Mouse (Mus musculus): ENCODE measurements around the gene Prnd.

- TF ChIP-seq CTCF (IDR thresholded peaks at IDR 0.05; ENCODE audit: borderline replicate concordance, extremely low read depth, insufficient read depth, insufficient read length): no peak
- TF ChIP-seq POLR2A (IDR thresholded peaks at IDR 0.05; ENCODE audit: borderline replicate concordance, extremely low read depth, insufficient read depth, insufficient read length, poor library complexity, severe bottlenecking): no peak
Measured at GRCm38 (mm10) chr2:131971098-131971497, 20.4 kb downstream of the Prnd start.
